Mouse (Mus musculus) C2C12 (cell line): ENCODE results near the gene Lrrc51.

Source experiments
- CEBPB ChIP-seq: IDR thresholded peaks from one replicate; pipeline ENCODE4 v1.6.1; 2011; ENCODE audit warnings: low read depth, mild to moderate bottlenecking, control low read depth, moderate library complexity
- CTCF ChIP-seq: IDR thresholded peaks from one replicate; pipeline ENCODE4 v1.5.1; 2011; ENCODE audit not compliant: control insufficient read depth, insufficient read depth, insufficient read length
- USF1 ChIP-seq: IDR thresholded peaks from one replicate; pipeline ENCODE4 v1.6.1; 2011; ENCODE audit warnings: low read depth, mild to moderate bottlenecking, control low read depth, moderate library complexity

GRCm38 (mm10) chr7:101962829-101963228 is 29.1 kb upstream of the Lrrc51 start:
- TF ChIP-seq USF1 = no peak
- TF ChIP-seq CTCF = no peak
- TF ChIP-seq CEBPB = no peak
